Mouse (Mus musculus) forebrain, embryonic 11.5 days (tissue): ENCODE measurements around the gene Foxd2. TPM values are rescaled to one million over a fixed set of nuclear protein-coding genes. Genes with fewer than 3 reads are reported as not detected.
A peak's percentile ranks its signal among the peaks of the same experiment; 100 is the strongest.

Experiments used
- ATAC-seq: fragments of 200-750 bp; cut with Nextera tagmentation; replicated peaks from 2 replicates; pipeline ENCODE4 v1.8.0; 2017; ENCODE audit warnings: moderate TSS enrichment; ENCODE audit not compliant: low FRiP score
- DNase-seq: peaks from one replicate; pipeline ENCODE4 v3.0.0-alpha.2; 2017; ENCODE audit warnings: low spot score
- H3K27ac ChIP-seq: fragments of 300-500 bp; sonication (generic); 2 replicates; pipeline ENCODE4 v1.5.1; 2014; ENCODE audit warnings: low read depth, low read length
- H3K27me3 ChIP-seq: fragments of 300-500 bp; sonication (generic); 2 replicates; pipeline ENCODE4 v1.6.1; 2014; ENCODE audit warnings: mild to moderate bottlenecking, low read length, mixed read lengths; ENCODE audit not compliant: control insufficient read depth, insufficient read depth
- H3K36me3 ChIP-seq: fragments of 300-500 bp; sonication (generic); 2 replicates; pipeline ENCODE4 v1.6.1; 2014; ENCODE audit warnings: mild to moderate bottlenecking, low read length, moderate library complexity, mixed read lengths; ENCODE audit not compliant: control insufficient read depth, insufficient read depth
- H3K4me1 ChIP-seq: fragments of 300-500 bp; sonication (generic); replicated peaks from 2 replicates; pipeline ENCODE4 v1.6.1; 2014; ENCODE audit warnings: low read length, mixed read lengths; ENCODE audit not compliant: control insufficient read depth, insufficient read depth
- H3K4me2 ChIP-seq: fragments of 300-500 bp; sonication (generic); 2 replicates; pipeline ENCODE4 v1.6.1; 2014; ENCODE audit warnings: low read depth, mild to moderate bottlenecking, low read length, moderate library complexity, mixed read lengths; ENCODE audit not compliant: severe bottlenecking
- H3K4me3 ChIP-seq: fragments of 300-500 bp; sonication (generic); 2 replicates; pipeline ENCODE4 v1.5.1; 2014; ENCODE audit warnings: low read depth, low read length
- H3K9ac ChIP-seq: fragments of 300-500 bp; sonication (generic); 2 replicates; pipeline ENCODE4 v1.6.1; 2014; ENCODE audit warnings: low read length
- H3K9me3 ChIP-seq: fragments of 300-500 bp; sonication (generic); 2 replicates; pipeline ENCODE4 v1.6.1; 2016; ENCODE audit warnings: low read length, mixed read lengths; ENCODE audit not compliant: control insufficient read depth
- WGBS: fragments of 180-500 bp; shearing (Covaris S2); extraction: QIAGEN DNeasy Blood & Tissue Kit; methylation state at CpG from one replicate; pipeline ENCODE4 v1.1.7; 2014; 5-methylcytosine and 5-hydroxymethylcytosine counted together
- polyA plus RNA-seq: library from polyadenylated mRNA; unstranded; fragments of >200 nt; fragmentation: Nextera tagmentation; extraction: Ambion mirVana; gene quantifications from 2 replicates; pipeline ENCODE4 v1.2.1, GENCODE M21; 2014

Gene Foxd2
- polyA plus RNA-seq, 1 experiment from 2014 or later: 1.1 TPM

GRCm38 (mm10) chr4:114942583-114942982, 33.9 kb upstream of the Foxd2 start:
- Histone ChIP-seq H3K4me1 (peaks cover 4% of the 10 kb centered on the region; the same call in 1 of the 2 replicates), H3K9me3 (no peaks in the 10 kb centered on the region), H3K27ac (no peak overlapping the region), H3K36me3 (no peaks in the 10 kb centered on the region), H3K4me3 (no peak overlapping the region), H3K4me2 (no peak overlapping the region), H3K9ac (no peak overlapping the region), H3K27me3 (no peaks in the 10 kb centered on the region)
- DNase-seq (no peak), ATAC-seq (no peak)
- WGBS: 31% methylated on average over 8 of the region's 8 CpGs

DNA sequence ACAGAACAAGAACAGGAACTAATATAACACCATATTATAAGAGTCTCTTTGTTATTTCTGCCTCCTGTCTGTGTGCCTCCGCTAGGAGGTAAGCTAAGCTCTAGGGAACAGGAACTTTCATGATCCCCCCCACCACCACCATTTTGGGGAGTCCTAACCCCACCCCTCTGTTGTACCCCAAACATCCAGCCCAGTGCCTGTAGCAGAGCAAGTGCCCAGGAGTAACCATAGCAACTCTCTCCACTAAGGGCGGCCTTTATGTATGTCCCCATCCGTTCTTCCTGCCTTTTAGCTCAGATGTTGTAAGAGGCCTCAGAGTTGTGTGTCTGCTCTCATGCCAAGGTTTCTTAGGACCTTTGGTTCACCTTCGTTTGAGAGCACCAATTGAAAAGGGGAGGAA, 33.4 kb upstream of the Foxd2 start:
- no peak overlapping the region for H3K4me2 ChIP-seq
- H3K27me3 ChIP-seq: no peaks in the 10 kb centered on the region
- no peaks in the 10 kb centered on the region for H3K9me3 ChIP-seq
- no peaks in the 10 kb centered on the region for H3K36me3 ChIP-seq
- no peak for DNase-seq
- no peak for ATAC-seq
- 46% methylated on average over 4 of the region's 4 CpGs for WGBS
- H3K27ac ChIP-seq: no peak overlapping the region
- no peak overlapping the region for H3K4me3 ChIP-seq
- H3K9ac ChIP-seq: no peak overlapping the region
- peaks cover 4% of the 10 kb centered on the region; the same call in 1 of the 2 replicates for H3K4me1 ChIP-seq

DNA sequence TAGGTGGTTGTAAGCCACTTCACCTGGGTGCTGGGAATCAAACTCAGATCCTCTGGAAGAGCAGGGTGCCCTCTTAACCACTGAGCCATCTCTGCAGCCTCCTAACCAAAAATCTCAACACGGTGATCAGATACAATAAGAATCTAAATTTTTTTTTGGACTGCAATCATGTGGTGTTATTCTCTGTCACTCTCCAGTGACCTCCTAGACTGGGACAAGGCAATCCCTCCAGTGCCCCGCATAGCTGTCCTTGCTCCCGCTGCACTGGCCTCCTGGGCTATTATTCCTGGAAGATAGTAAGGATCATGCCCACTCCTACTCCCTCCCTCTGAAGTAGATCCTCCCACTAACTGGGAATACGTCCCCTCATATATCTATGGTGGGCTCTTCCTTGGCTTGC, 32.6 kb upstream of the Foxd2 start:
- no peaks in the 10 kb centered on the region for H3K36me3 ChIP-seq
- DNase-seq: no peak
- H3K4me1 ChIP-seq: peaks cover 4% of the 10 kb centered on the region; the same call in 1 of the 2 replicates
- no peak overlapping the region for H3K4me3 ChIP-seq
- no peak overlapping the region for H3K9ac ChIP-seq
- no peaks in the 10 kb centered on the region for H3K27me3 ChIP-seq
- 85% methylated on average over 4 of the region's 4 CpGs for WGBS
- H3K9me3 ChIP-seq: no peaks in the 10 kb centered on the region
- ATAC-seq: no peak
- H3K27ac ChIP-seq: no peak overlapping the region
- no peak overlapping the region for H3K4me2 ChIP-seq

DNA sequence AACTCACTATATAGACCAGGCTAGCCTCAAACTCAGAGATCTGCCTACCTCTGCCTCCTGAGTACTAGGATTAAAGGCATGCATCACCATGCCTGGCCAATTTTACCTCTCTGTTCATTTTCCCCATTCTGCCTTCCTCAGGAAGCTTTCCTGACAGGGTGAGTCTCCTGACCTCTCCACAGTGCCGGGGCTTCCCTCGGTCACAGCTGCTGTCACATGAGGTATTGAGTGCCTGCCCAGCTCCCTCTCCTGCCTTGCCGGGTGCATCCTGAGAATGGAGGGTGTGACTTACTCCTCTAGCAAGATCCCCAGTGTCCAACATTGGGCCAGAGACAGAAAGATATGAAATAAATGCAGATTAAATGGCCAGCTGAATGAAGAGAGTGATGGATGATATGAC, 29.6 kb upstream of the Foxd2 start:
- Histone ChIP-seq H3K27me3 (no peaks in the 10 kb centered on the region), H3K4me2 (no peak overlapping the region), H3K27ac (no peak overlapping the region), H3K9ac (no peak overlapping the region), H3K36me3 (no peaks in the 10 kb centered on the region), H3K9me3 (no peaks in the 10 kb centered on the region), H3K4me3 (no peak overlapping the region), H3K4me1 (no peaks in the 10 kb centered on the region)
- no peak for ATAC-seq
- no peak for DNase-seq
- 63% methylated on average over 3 of the region's 3 CpGs for WGBS

DNA sequence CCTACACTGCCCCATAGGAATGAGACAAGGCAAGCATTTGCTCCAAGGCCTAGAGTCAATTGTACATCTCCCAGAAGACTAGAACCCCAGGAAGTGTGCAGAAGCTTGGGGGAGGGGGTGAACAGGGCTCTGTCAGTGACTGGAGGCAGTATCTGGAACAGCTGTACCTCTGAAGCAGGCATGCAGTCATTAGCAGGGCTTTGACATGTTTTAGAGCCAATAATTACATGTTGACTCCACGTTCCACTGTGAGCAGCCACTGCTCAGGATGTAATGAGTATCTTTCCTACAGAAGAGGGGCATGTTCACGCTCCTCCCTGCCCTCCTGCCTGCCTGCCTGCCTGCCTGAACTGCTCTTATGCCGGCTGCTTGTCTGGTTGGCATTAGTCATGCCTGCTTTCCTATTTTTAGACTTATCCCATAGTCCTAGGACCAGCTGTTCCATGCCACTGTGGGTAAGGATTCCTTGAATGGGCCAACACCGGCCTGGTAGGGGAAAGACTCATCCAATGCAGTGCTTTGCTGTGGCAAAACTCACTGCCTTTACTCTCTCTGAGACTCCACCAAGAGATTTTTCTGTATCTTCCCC, 28.9 kb upstream of the Foxd2 start:
- no peak for DNase-seq
- Histone ChIP-seq H3K4me3 (no peak overlapping the region), H3K27me3 (no peaks in the 10 kb centered on the region), H3K4me2 (no peak overlapping the region), H3K27ac (no peak overlapping the region), H3K36me3 (no peaks in the 10 kb centered on the region), H3K9me3 (no peaks in the 10 kb centered on the region), H3K4me1 (no peaks in the 10 kb centered on the region), H3K9ac (no peak overlapping the region)
- 68% methylated on average over 4 of the region's 4 CpGs for WGBS
- no peak for ATAC-seq

DNA sequence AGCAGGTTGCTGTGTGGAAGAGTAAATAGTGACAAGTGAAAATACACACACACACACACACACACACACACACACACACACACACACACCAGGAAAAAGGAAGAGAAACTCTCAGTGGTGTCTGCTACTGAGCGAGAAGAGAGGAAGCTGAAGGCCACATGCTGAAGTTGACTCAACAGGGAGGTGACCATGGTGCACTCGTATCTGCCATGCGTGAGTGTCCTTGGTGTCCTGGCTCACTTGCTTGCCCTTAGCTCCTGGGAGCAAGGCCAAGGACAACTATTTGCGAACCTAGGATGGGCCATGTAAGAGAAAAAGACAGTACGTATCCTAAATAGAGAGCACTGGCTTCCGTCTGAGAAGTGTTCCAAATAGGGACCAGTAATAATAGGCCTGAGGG, 25.5 kb upstream of the Foxd2 start:
- DNase-seq (no peak), ATAC-seq (no peak)
- Histone ChIP-seq H3K36me3 (no peaks in the 10 kb centered on the region), H3K27ac (no peak overlapping the region), H3K27me3 (peaks cover under 1% of the 10 kb centered on the region; the same call in 1 of the 2 replicates), H3K4me1 (0 out of 2 replicates have a peak, but pooled peaks cover under 1% of the 10 kb centered on the region), H3K9ac (no peak overlapping the region), H3K4me3 (no peak overlapping the region), H3K9me3 (no peaks in the 10 kb centered on the region), H3K4me2 (no peak overlapping the region)
- WGBS: 93% methylated on average over 6 of the region's 6 CpGs

GRCm38 (mm10) chr4:114932747-114933146, 24.1 kb upstream of the Foxd2 start:
- H3K4me2 ChIP-seq: no peak overlapping the region
- no peaks in the 10 kb centered on the region for H3K36me3 ChIP-seq
- H3K4me3 ChIP-seq: no peak overlapping the region
- 0 out of 2 replicates have a peak, but pooled peaks cover 2% of the 10 kb centered on the region for H3K4me1 ChIP-seq
- ATAC-seq (no peak), DNase-seq (no peak)
- no peak overlapping the region for H3K27ac ChIP-seq
- WGBS: 92% methylated on average over 4 of the region's 4 CpGs
- no peaks in the 10 kb centered on the region for H3K9me3 ChIP-seq
- peaks cover 9% of the 10 kb centered on the region for H3K27me3 ChIP-seq
- H3K9ac ChIP-seq: no peak overlapping the region

- Histone ChIP-seq H3K4me3 (no peak overlapping the region), H3K9me3 (no peaks in the 10 kb centered on the region), H3K4me1 (0 out of 2 replicates have a peak, but pooled peaks cover 4% of the 10 kb centered on the region), H3K27me3 (peaks cover 45% of the 10 kb centered on the region), H3K9ac (no peak overlapping the region), H3K36me3 (no peaks in the 10 kb centered on the region), H3K4me2 (no peak overlapping the region), H3K27ac (no peak overlapping the region)
- ATAC-seq (0 out of 2 replicates have a peak, but pooled peaks have one; percentile 13), DNase-seq (no peak)
- 10% methylated on average over 15 of the region's 15 CpGs for WGBS
Measured at GRCm38 (mm10) chr4:114929155-114929554, 20.5 kb upstream of the Foxd2 start.

- Histone ChIP-seq H3K9me3 (no peaks in the 10 kb centered on the region), H3K4me2 (peak within 1 kb of the TSS; percentile 48), H3K36me3 (no peaks in the 10 kb centered on the region), H3K4me3 (peak within 1 kb of the TSS; percentile 30), H3K4me1 (0 out of 2 replicates have a peak, but pooled peaks cover 4% of the 10 kb centered on the region), H3K27me3 (peaks cover 66% of the 10 kb centered on the region), H3K27ac (no peak within 1 kb of the TSS), H3K9ac (no peak within 1 kb of the TSS)
- DNase-seq: no peak
- no peak; the same call in 1 of the 2 replicates for ATAC-seq
- WGBS: 3% methylated on average over 23 of the region's 25 CpGs
Measured at GRCm38 (mm10) chr4:114925917-114926312, 17.2 kb upstream of the Foxd2 start, which contains the start of gene Foxe3. Gene Foxe3 (minus strand): TSS chr4:114926013.
